Comparison of ENCODE assay signal across 14 mouse cellular contexts in genomic region chr13:39877361-39878141, GRCm38 (mm10).
DNase-seq lines count a peak whose midpoint lies in the region; ATAC-seq and TF ChIP-seq lines count a peak whose summit lies in the region.
"Had no signal": no experiment of that assay in that cellular context is flagged by ENCODE, and none has a peak within 500 bp of the region (broad histone marks: within the 10 kb centered on the region; RNA-seq: fewer than 3 reads in every experiment).

No protein-coding gene starts in this region.

- no peak for TF ChIP-seq CTCF in kidney, postnatal 0 days (IDR thresholded peaks at IDR 0.05; ENCODE audit: low read depth)
- TF ChIP-seq CTCF in kidney, adult 2 months (conservative IDR thresholded peaks at IDR 0.05; ENCODE audit: insufficient read depth, insufficient read length, low read depth, low read length) = no peak

- no peak for ATAC-seq in kidney, postnatal 0 days (replicated peaks; ENCODE audit: low FRiP score, low read depth)
- peak; percentile 86 for ATAC-seq in forebrain, embryonic 14.5 days
- ATAC-seq in midbrain, embryonic 11.5 days (ENCODE audit: low FRiP score) = peak; percentile 97
- ATAC-seq in CD4-positive, CD25-positive, alpha-beta regulatory T cell, adult 4 months = no peak

- H3K36me3 ChIP-seq in kidney, postnatal 0 days (ENCODE audit: insufficient read depth, low read length) = no peaks in the 10 kb centered on the region
- H3K36me3 ChIP-seq in kidney, adult 2 months (ENCODE audit: control insufficient read depth, insufficient read depth, low read length) = no peaks in the 10 kb centered on the region
- no peaks in the 10 kb centered on the region for H3K36me3 ChIP-seq in forebrain, embryonic 14.5 days (ENCODE audit: control insufficient read depth, insufficient read depth, low read length)
- H3K36me3 ChIP-seq in midbrain, embryonic 11.5 days (ENCODE audit: control insufficient read depth, insufficient read depth, low read length) = no peaks in the 10 kb centered on the region

- no peaks in the 10 kb centered on the region for H3K9me3 ChIP-seq in kidney, postnatal 0 days (replicated peaks; ENCODE audit: low read length)
- H3K9me3 ChIP-seq in forebrain, embryonic 14.5 days (replicated peaks; ENCODE audit: control insufficient read depth, low read length) = no peaks in the 10 kb centered on the region
- no peaks in the 10 kb centered on the region for H3K9me3 ChIP-seq in midbrain, embryonic 11.5 days (ENCODE audit: control insufficient read depth, low read length)

- no peak overlapping the region for H3K9ac ChIP-seq in kidney, postnatal 0 days (ENCODE audit: low read depth, low read length)
- H3K9ac ChIP-seq in forebrain, embryonic 14.5 days (ENCODE audit: low read length) = no peak overlapping the region
- H3K9ac ChIP-seq in midbrain, embryonic 11.5 days (ENCODE audit: low read length) = no peak overlapping the region

- no peaks in the 10 kb centered on the region for H3K4me1 ChIP-seq in kidney, postnatal 0 days (replicated peaks; ENCODE audit: insufficient read depth, low read length)
- no peaks in the 10 kb centered on the region for H3K4me1 ChIP-seq in kidney, adult 2 months (ENCODE audit: control insufficient read depth, insufficient read depth, low read length)
- no peaks in the 10 kb centered on the region; the same call in 1 of the 2 replicates for H3K4me1 ChIP-seq in forebrain, embryonic 14.5 days (ENCODE audit: control insufficient read depth, insufficient read depth, low read length)
- H3K4me1 ChIP-seq in midbrain, embryonic 11.5 days (ENCODE audit: control insufficient read depth, insufficient read depth, low read length) = 0 out of 2 replicates have a peak, but pooled peaks cover 5% of the 10 kb centered on the region

- peak overlapping the region; percentile 23; the same call in 1 of the 2 replicates for H3K4me2 ChIP-seq in kidney, postnatal 0 days (ENCODE audit: low read length)
- peak overlapping the region; percentile 35 for H3K4me2 ChIP-seq in forebrain, embryonic 14.5 days (ENCODE audit: low read length)
- H3K4me2 ChIP-seq in midbrain, embryonic 11.5 days = peak overlapping the region; percentile 16; the same call in 1 of the 2 replicates

- TF ChIP-seq POLR2A in kidney, adult 2 months (IDR thresholded peaks at IDR 0.05; ENCODE audit: low read depth, low read length) = no peak

- DNase-seq in kidney, postnatal 0 days (ENCODE audit: low spot score) = peak; percentile 10
- no peak for DNase-seq in kidney, adult 2 months
- peak; percentile 66 for DNase-seq in forebrain, embryonic 14.5 days (ENCODE audit: low spot score)
- peak; percentile 96 for DNase-seq in midbrain, embryonic 11.5 days (ENCODE audit: low spot score, missing footprints)
- peak; percentile 82 for DNase-seq in retina, postnatal 1 day
- no peak for DNase-seq in lung, postnatal 10 days
- no peak for DNase-seq in thymus, postnatal 10 days (ENCODE audit: low spot score in 2 of 2)
- DNase-seq: adrenal gland, postnatal 36 days; B cell, adult 2 months; cerebellum, adult 9-10 months; kidney, adult 9 months; liver; lung, postnatal 4 days had no signal

- WGBS in kidney, postnatal 0 days = 43% methylated on average over 16 of the region's 16 CpGs
- 40% methylated on average over 16 of the region's 16 CpGs for WGBS in kidney, adult 2 months
- 2% methylated on average over 16 of the region's 16 CpGs for WGBS in forebrain, embryonic 14.5 days
- 15% methylated on average over 16 of the region's 16 CpGs for WGBS in midbrain, embryonic 11.5 days

- no peaks in the 10 kb centered on the region for H3K27me3 ChIP-seq in kidney, postnatal 0 days (ENCODE audit: insufficient read depth, low read length)
- no peaks in the 10 kb centered on the region; the same call in 1 of the 2 replicates for H3K27me3 ChIP-seq in kidney, adult 2 months (replicated peaks; ENCODE audit: control insufficient read depth, insufficient read depth, low read length)
- H3K27me3 ChIP-seq in forebrain, embryonic 14.5 days (replicated peaks; ENCODE audit: control insufficient read depth, insufficient read depth, low read length) = no peaks in the 10 kb centered on the region
- H3K27me3 ChIP-seq in midbrain, embryonic 11.5 days (ENCODE audit: control insufficient read depth, insufficient read depth, low read length) = peaks cover 67% of the 10 kb centered on the region

- H3K27ac ChIP-seq in kidney, postnatal 0 days = no peak overlapping the region
- no peak overlapping the region for H3K27ac ChIP-seq in kidney, adult 2 months (ENCODE audit: insufficient read depth, low read depth, low read length)
- no peak overlapping the region for H3K27ac ChIP-seq in forebrain, embryonic 14.5 days (ENCODE audit: low read depth, low read length)
- no peak overlapping the region for H3K27ac ChIP-seq in midbrain, embryonic 11.5 days (ENCODE audit: low read depth, low read length)

- H3K4me3 ChIP-seq in kidney, postnatal 0 days (replicated peaks; ENCODE audit: low read depth, low read length) = no peak overlapping the region
- H3K4me3 ChIP-seq in kidney, adult 2 months (ENCODE audit: insufficient read depth, low read depth, low read length) = no peak overlapping the region
- H3K4me3 ChIP-seq in forebrain, embryonic 14.5 days (ENCODE audit: low read depth, low read length) = no peak overlapping the region
- no peak overlapping the region for H3K4me3 ChIP-seq in midbrain, embryonic 11.5 days (ENCODE audit: low read depth, low read length)

Comparison
In these comparisons a context has a peak if more than half of its experiments do, and no peak if none do; other contexts are left out.
1. DNase-seq: peak in kidney, postnatal 0 days (single experiment), forebrain, embryonic 14.5 days (single experiment), midbrain, embryonic 11.5 days (single experiment) and retina, postnatal 1 day (single experiment); none in kidney, adult 2 months (single experiment), lung, postnatal 10 days (single experiment) and thymus, postnatal 10 days (0 of 2).
2. ATAC-seq: peak in forebrain, embryonic 14.5 days (single experiment) and midbrain, embryonic 11.5 days (single experiment); none in kidney, postnatal 0 days (single experiment) and CD4-positive, CD25-positive, alpha-beta regulatory T cell, adult 4 months (single experiment).
3. Peak in every context shown above with its lines, with median percentiles within 50 percentile points of each other: H3K4me2 ChIP-seq.